Mouse (Mus musculus) hindbrain, embryonic 16.5 days (tissue): ENCODE data around the gene Meis2. TPM values are rescaled to one million over a fixed set of nuclear protein-coding genes. Genes with fewer than 3 reads are reported as not detected.

Experiments
- ATAC-seq: fragments of 200-750 bp; cut with Nextera tagmentation; 2 replicates; pipeline ENCODE4 v1.8.0; 2017; ENCODE audit warnings: moderate TSS enrichment, moderate library complexity
- H3K27ac ChIP-seq: fragments of 300-500 bp; sonication (generic); 2 replicates; pipeline ENCODE4 v1.5.1; 2014; ENCODE audit warnings: low read depth, mild to moderate bottlenecking, control low read depth, low read length, moderate library complexity
- H3K27me3 ChIP-seq: fragments of 300-500 bp; sonication (generic); replicated peaks from 2 replicates; pipeline ENCODE4 v1.6.1; 2014; ENCODE audit warnings: low read length; ENCODE audit not compliant: control insufficient read depth, insufficient read depth
- H3K36me3 ChIP-seq: fragments of 300-500 bp; sonication (generic); 2 replicates; pipeline ENCODE4 v1.6.1; 2014; ENCODE audit warnings: mild to moderate bottlenecking, low read length, moderate library complexity, mixed read lengths; ENCODE audit not compliant: control insufficient read depth, insufficient read depth
- H3K4me1 ChIP-seq: fragments of 300-500 bp; sonication (generic); 2 replicates; pipeline ENCODE4 v1.6.1; 2014; ENCODE audit warnings: low read depth, low read length; ENCODE audit not compliant: control insufficient read depth, insufficient read depth
- H3K4me2 ChIP-seq: fragments of 300-500 bp; sonication (generic); 2 replicates; pipeline ENCODE4 v1.6.1; 2014; ENCODE audit warnings: mild to moderate bottlenecking, low read length, control low read depth, moderate library complexity
- H3K4me3 ChIP-seq: fragments of 300-500 bp; sonication (generic); 2 replicates; pipeline ENCODE4 v1.5.1; 2014; ENCODE audit warnings: mild to moderate bottlenecking, low read length, control low read depth, moderate library complexity
- H3K9ac ChIP-seq: fragments of 300-500 bp; sonication (generic); 2 replicates; pipeline ENCODE4 v1.6.1; 2014; ENCODE audit warnings: low read depth, mild to moderate bottlenecking, control low read depth, low read length, moderate library complexity
- H3K9me3 ChIP-seq: fragments of 300-500 bp; sonication (generic); 2 replicates; pipeline ENCODE4 v1.6.1; 2014; ENCODE audit warnings: mild to moderate bottlenecking, low read length, moderate library complexity; ENCODE audit not compliant: control insufficient read depth
- WGBS: fragments of 180-500 bp; shearing (Covaris S2); extraction: QIAGEN DNeasy Blood & Tissue Kit; methylation state at CpG from one replicate; pipeline ENCODE4 v1.1.7; 2014; 5-methylcytosine and 5-hydroxymethylcytosine counted together
- polyA plus RNA-seq: library from polyadenylated mRNA; unstranded; fragments of >200 nt; fragmentation: Nextera tagmentation; extraction: Ambion mirVana; gene quantifications from 2 replicates; pipeline ENCODE4 v1.2.1, GENCODE M21; 2015

Meis2 gene
- polyA plus RNA-seq, 1 experiment from 2014 or later = 128 TPM

GRCm38 (mm10) chr2:116064521-116064920 is 1.1 kb downstream of the Meis2 start:
- no peaks in the 10 kb centered on the region for H3K27me3 ChIP-seq
- peak overlapping the region; percentile 64 for H3K4me2 ChIP-seq
- peak overlapping the region; percentile 82 for H3K9ac ChIP-seq
- peak overlapping the region; percentile 91 for H3K27ac ChIP-seq
- no peaks in the 10 kb centered on the region for H3K36me3 ChIP-seq
- no peaks in the 10 kb centered on the region; the same call in 1 of the 2 replicates for H3K4me1 ChIP-seq
- no peaks in the 10 kb centered on the region for H3K9me3 ChIP-seq
- no peak for ATAC-seq
- peak overlapping the region; percentile 59 for H3K4me3 ChIP-seq
- WGBS = under 1% methylated on average over 20 of the region's 20 CpGs

- H3K9ac ChIP-seq = peak overlapping the region; percentile 82
- peak overlapping the region; percentile 64 for H3K4me2 ChIP-seq
- H3K27ac ChIP-seq = peak overlapping the region; percentile 91
- no peaks in the 10 kb centered on the region; the same call in 1 of the 2 replicates for H3K4me1 ChIP-seq
- 0% methylated on average over 37 of the region's 37 CpGs for WGBS
- no peaks in the 10 kb centered on the region for H3K9me3 ChIP-seq
- no peaks in the 10 kb centered on the region for H3K36me3 ChIP-seq
- no peak for ATAC-seq
- peak overlapping the region; percentile 59 for H3K4me3 ChIP-seq
- no peaks in the 10 kb centered on the region for H3K27me3 ChIP-seq
Observed at GRCm38 (mm10) chr2:116063819-116064293, 1.8 kb downstream of the Meis2 start.

GRCm38 (mm10) chr2:116062761-116063441 is 2.7 kb downstream of the Meis2 start:
- Histone ChIP-seq H3K27ac (peak overlapping the region; percentile 91), H3K9me3 (no peaks in the 10 kb centered on the region), H3K4me3 (peak overlapping the region; percentile 59), H3K4me1 (no peaks in the 10 kb centered on the region; the same call in 1 of the 2 replicates), H3K9ac (peak overlapping the region; percentile 82), H3K36me3 (no peaks in the 10 kb centered on the region), H3K27me3 (no peaks in the 10 kb centered on the region), H3K4me2 (peak overlapping the region; percentile 64)
- ATAC-seq = no peak
- 1% methylated on average over 36 of the region's 36 CpGs for WGBS

GRCm38 (mm10) chr2:116062251-116062651 is 3.4 kb downstream of the Meis2 start:
- Histone ChIP-seq H3K4me2 (peak overlapping the region; percentile 64), H3K36me3 (no peaks in the 10 kb centered on the region), H3K4me1 (no peaks in the 10 kb centered on the region; the same call in 1 of the 2 replicates), H3K27ac (peak overlapping the region; percentile 91), H3K9ac (peak overlapping the region; percentile 82), H3K4me3 (peak overlapping the region; percentile 59), H3K9me3 (no peaks in the 10 kb centered on the region), H3K27me3 (no peaks in the 10 kb centered on the region)
- WGBS = under 1% methylated on average over 20 of the region's 20 CpGs
- ATAC-seq = no peak

GRCm38 (mm10) chr2:116061401-116062021 is 4.1 kb downstream of the Meis2 start:
- Histone ChIP-seq H3K4me1 (no peaks in the 10 kb centered on the region; the same call in 1 of the 2 replicates), H3K36me3 (no peaks in the 10 kb centered on the region), H3K27ac (peak overlapping the region; percentile 91), H3K9me3 (no peaks in the 10 kb centered on the region), H3K4me2 (peak overlapping the region; percentile 64), H3K4me3 (peak overlapping the region; percentile 59), H3K27me3 (no peaks in the 10 kb centered on the region), H3K9ac (peak overlapping the region; percentile 82)
- no peak for ATAC-seq
- WGBS = 3% methylated on average over 30 of the region's 30 CpGs

GRCm38 (mm10) chr2:116060701-116061400 is 4.8 kb downstream of the Meis2 start:
- Histone ChIP-seq H3K4me3 (peak overlapping the region; percentile 59), H3K36me3 (no peaks in the 10 kb centered on the region), H3K27me3 (no peaks in the 10 kb centered on the region), H3K27ac (peak overlapping the region; percentile 91), H3K4me1 (no peaks in the 10 kb centered on the region; the same call in none of the 2 replicates), H3K4me2 (peak overlapping the region; percentile 64), H3K9me3 (no peaks in the 10 kb centered on the region), H3K9ac (peak overlapping the region; percentile 82)
- no peak for ATAC-seq
- WGBS = 7% methylated on average over 17 of the region's 21 CpGs

GRCm38 (mm10) chr2:116060210-116060609 is 5.4 kb downstream of the Meis2 start:
- Histone ChIP-seq H3K9me3 (no peaks in the 10 kb centered on the region), H3K9ac (peak overlapping the region; percentile 82), H3K4me3 (peak overlapping the region; percentile 59), H3K27me3 (no peaks in the 10 kb centered on the region), H3K27ac (peak overlapping the region; percentile 91), H3K4me2 (peak overlapping the region; percentile 64), H3K4me1 (no peaks in the 10 kb centered on the region; the same call in none of the 2 replicates), H3K36me3 (no peaks in the 10 kb centered on the region)
- 6% methylated on average over 19 of the region's 19 CpGs for WGBS
- ATAC-seq = no peak

GRCm38 (mm10) chr2:116059661-116060060 is 6.0 kb downstream of the Meis2 start:
- Histone ChIP-seq H3K27ac (peak overlapping the region; percentile 91; the same call in 1 of the 2 replicates), H3K9me3 (no peaks in the 10 kb centered on the region), H3K36me3 (no peaks in the 10 kb centered on the region), H3K4me2 (peak overlapping the region; percentile 64), H3K4me3 (peak overlapping the region; percentile 59), H3K9ac (peak overlapping the region; percentile 82; the same call in 1 of the 2 replicates), H3K27me3 (no peaks in the 10 kb centered on the region), H3K4me1 (no peaks in the 10 kb centered on the region; the same call in none of the 2 replicates)
- ATAC-seq = no peak
- WGBS = 29% methylated on average over 1 of the region's 1 CpGs
